Mouse (Mus musculus) heart, postnatal 0 days (tissue): Measurements from ENCODE around the gene Celf2. TPM values are rescaled to one million over a fixed set of nuclear protein-coding genes. Genes with fewer than 3 reads are reported as not detected.

ENCODE experiments used
- ATAC-seq: fragments of 200-750 bp; cut with Nextera tagmentation; 2 replicates; pipeline ENCODE4 v1.8.0; 2017; ENCODE audit warnings: low read depth, moderate number of reproducible peaks, moderate library complexity; ENCODE audit not compliant: insufficient read depth
- DNase-seq: peaks from one replicate; pipeline ENCODE4 v3.0.0-alpha.2; 2016; ENCODE audit warnings: low spot score
- H3K27ac ChIP-seq: fragments of 300-500 bp; sonication (generic); 2 replicates; pipeline ENCODE4 v1.5.1; 2014; ENCODE audit warnings: low read depth, mild to moderate bottlenecking
- H3K27me3 ChIP-seq: fragments of 300-500 bp; sonication (generic); 2 replicates; pipeline ENCODE4 v1.6.1; 2014; ENCODE audit warnings: low read length, mixed read lengths; ENCODE audit not compliant: control insufficient read depth, insufficient read depth
- H3K36me3 ChIP-seq: fragments of 300-500 bp; sonication (generic); replicated peaks from 2 replicates; pipeline ENCODE4 v1.6.1; 2014; ENCODE audit warnings: low read length, mixed read lengths; ENCODE audit not compliant: control insufficient read depth, insufficient read depth
- H3K4me1 ChIP-seq: fragments of 300-500 bp; sonication (generic); 2 replicates; pipeline ENCODE4 v1.6.1; 2014; ENCODE audit warnings: antibody characterized with exemption; ENCODE audit not compliant: control insufficient read depth, insufficient read depth
- H3K4me2 ChIP-seq: fragments of 300-500 bp; sonication (generic); 2 replicates; pipeline ENCODE4 v1.6.1; 2014; ENCODE audit warnings: low read depth, mild to moderate bottlenecking, low read length, moderate library complexity
- H3K4me3 ChIP-seq: fragments of 300-500 bp; sonication (generic); 2 replicates; pipeline ENCODE4 v1.5.1; 2014; ENCODE audit warnings: low read depth, low read length
- H3K9ac ChIP-seq: fragments of 300-500 bp; sonication (generic); replicated peaks from 2 replicates; pipeline ENCODE4 v1.6.1; 2014; ENCODE audit warnings: low read depth, low read length, mixed read lengths
- H3K9me3 ChIP-seq: fragments of 300-500 bp; sonication (generic); replicated peaks from 2 replicates; pipeline ENCODE4 v1.6.1; 2016; ENCODE audit warnings: low read length; ENCODE audit not compliant: control insufficient read depth
- CTCF ChIP-seq: IDR thresholded peaks from 2 replicates; pipeline ENCODE4 v1.5.1; 2016; ENCODE audit warnings: antibody characterized with exemption, control low read depth, low read depth
- EP300 ChIP-seq: IDR thresholded peaks from 2 replicates; pipeline ENCODE4 v1.6.1; 2016; ENCODE audit warnings: antibody characterized with exemption, low read depth
- WGBS: fragments of 180-500 bp; shearing (Covaris S2); extraction: QIAGEN DNeasy Blood & Tissue Kit; methylation state at CpG from one replicate; pipeline ENCODE4 v1.1.7; 2014; 5-methylcytosine and 5-hydroxymethylcytosine counted together
- polyA plus RNA-seq: library from polyadenylated mRNA; unstranded; fragments of >200 nt; fragmentation: Nextera tagmentation; extraction: Ambion mirVana; gene quantifications from 2 replicates; pipeline ENCODE4 v1.2.1, GENCODE M21; 2015
- total RNA-seq: library from RNA; depleted of rRNA; stranded (reverse); fragments of >200 nt; gene quantifications from 2 replicates; pipeline ENCODE4 v1.2.3, GENCODE M21; 2014; ENCODE audit warnings: low replicate concordance

The Celf2 gene
- total and polyA plus RNA-seq, 2 experiments from 2014 or later = 47.6 to 64.9 TPM

DNA sequence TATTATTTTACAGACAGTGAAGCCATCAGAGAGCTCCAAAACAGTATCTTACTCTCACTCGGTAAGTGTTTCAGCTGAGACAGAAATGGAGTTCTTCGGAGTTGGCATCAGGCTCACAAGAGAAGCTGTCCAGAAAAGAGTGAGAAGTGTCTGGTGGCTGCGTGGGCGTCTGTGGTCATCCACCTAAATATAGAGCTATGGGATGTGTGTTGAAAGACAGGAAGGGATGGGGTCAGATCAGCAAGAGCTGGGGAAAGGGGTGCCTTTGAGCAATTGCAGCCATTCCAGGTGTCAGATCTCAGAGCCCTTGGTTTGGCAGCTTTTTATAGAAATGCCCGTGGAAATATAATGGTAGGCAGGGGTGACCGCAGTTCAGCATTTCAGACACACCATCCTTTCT, 17.3 kb upstream of the Celf2 start:
- no peak overlapping the region for H3K9ac ChIP-seq
- no peaks in the 10 kb centered on the region for H3K9me3 ChIP-seq
- ATAC-seq = no peak
- DNase-seq = no peak
- WGBS = 13% methylated on average over 6 of the region's 6 CpGs
- H3K36me3 ChIP-seq = no peaks in the 10 kb centered on the region
- no peaks in the 10 kb centered on the region for H3K27me3 ChIP-seq
- H3K4me1 ChIP-seq = no peaks in the 10 kb centered on the region
- H3K27ac ChIP-seq = no peak overlapping the region
- H3K4me3 ChIP-seq = no peak overlapping the region
- H3K4me2 ChIP-seq = no peak overlapping the region
- no peak for TF ChIP-seq EP300
- no peak for TF ChIP-seq CTCF

DNA sequence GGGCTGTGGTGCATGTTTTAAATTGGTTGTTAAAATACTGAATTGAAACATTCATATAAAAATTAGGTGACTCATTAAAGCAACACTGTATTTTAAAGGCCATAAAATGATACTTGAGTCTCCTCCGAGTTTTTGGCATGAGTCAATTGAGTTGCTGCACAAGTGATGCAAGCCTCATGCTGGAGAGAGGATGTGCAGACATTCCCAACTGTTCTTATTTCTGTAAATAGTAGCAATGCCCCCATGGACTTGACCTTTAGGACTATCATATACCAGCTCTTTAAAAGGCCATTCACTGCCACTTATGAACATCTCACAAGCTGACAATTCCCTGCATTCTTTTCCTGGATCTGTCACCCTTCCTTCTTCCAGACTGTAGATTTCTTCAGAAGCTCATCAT, 10.1 kb upstream of the Celf2 start:
- Histone ChIP-seq H3K4me1 (no peaks in the 10 kb centered on the region), H3K4me3 (no peak overlapping the region), H3K4me2 (no peak overlapping the region), H3K9ac (no peak overlapping the region), H3K36me3 (no peaks in the 10 kb centered on the region), H3K27ac (no peak overlapping the region), H3K27me3 (no peaks in the 10 kb centered on the region), H3K9me3 (no peaks in the 10 kb centered on the region)
- ATAC-seq (no peak), DNase-seq (no peak)
- TF ChIP-seq CTCF = no peak
- TF ChIP-seq EP300 = no peak
- WGBS = 56% methylated on average over 1 of the region's 1 CpGs

DNA sequence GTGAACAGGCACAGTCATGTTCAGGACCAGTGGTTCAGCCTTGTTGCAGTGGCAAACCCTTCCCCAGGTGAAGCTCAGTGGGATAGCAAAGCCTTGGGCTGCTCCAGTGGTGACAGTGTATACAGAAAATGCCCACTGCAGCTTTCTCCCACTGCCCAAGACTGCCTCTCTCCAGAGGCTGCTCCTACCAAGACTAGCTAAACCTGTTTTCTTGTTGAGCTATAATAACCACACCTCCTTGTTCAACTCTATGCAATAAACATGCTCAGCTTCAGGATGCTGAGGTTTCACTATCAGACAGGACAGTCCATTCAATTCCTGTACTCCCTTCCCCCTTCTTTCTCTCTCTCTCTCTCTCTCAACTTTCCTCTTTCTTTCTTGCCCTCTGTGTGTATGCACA, 15.9 kb downstream of the Celf2 start:
- H3K27ac ChIP-seq = no peak overlapping the region
- no peaks in the 10 kb centered on the region for H3K9me3 ChIP-seq
- H3K9ac ChIP-seq = no peak overlapping the region
- ATAC-seq = no peak
- H3K4me2 ChIP-seq = no peak overlapping the region
- no peak for TF ChIP-seq CTCF
- DNase-seq = no peak
- H3K36me3 ChIP-seq = no peaks in the 10 kb centered on the region
- H3K4me3 ChIP-seq = no peak overlapping the region
- H3K4me1 ChIP-seq = no peaks in the 10 kb centered on the region
- no peaks in the 10 kb centered on the region for H3K27me3 ChIP-seq

- no peaks in the 10 kb centered on the region for H3K27me3 ChIP-seq
- H3K9me3 ChIP-seq = no peaks in the 10 kb centered on the region
- H3K27ac ChIP-seq = no peak overlapping the region
- 40% methylated on average over 2 of the region's 2 CpGs for WGBS
- H3K4me1 ChIP-seq = no peaks in the 10 kb centered on the region
- ATAC-seq = no peak
- no peak overlapping the region for H3K4me3 ChIP-seq
- H3K4me2 ChIP-seq = no peak overlapping the region
- no peak for TF ChIP-seq CTCF
- no peak for TF ChIP-seq EP300
- H3K9ac ChIP-seq = no peak overlapping the region
- no peaks in the 10 kb centered on the region for H3K36me3 ChIP-seq
- no peak for DNase-seq
These were observed 24.4 kb downstream of the Celf2 start for GRCm38 (mm10) chr2:7484974-7485373.

DNA sequence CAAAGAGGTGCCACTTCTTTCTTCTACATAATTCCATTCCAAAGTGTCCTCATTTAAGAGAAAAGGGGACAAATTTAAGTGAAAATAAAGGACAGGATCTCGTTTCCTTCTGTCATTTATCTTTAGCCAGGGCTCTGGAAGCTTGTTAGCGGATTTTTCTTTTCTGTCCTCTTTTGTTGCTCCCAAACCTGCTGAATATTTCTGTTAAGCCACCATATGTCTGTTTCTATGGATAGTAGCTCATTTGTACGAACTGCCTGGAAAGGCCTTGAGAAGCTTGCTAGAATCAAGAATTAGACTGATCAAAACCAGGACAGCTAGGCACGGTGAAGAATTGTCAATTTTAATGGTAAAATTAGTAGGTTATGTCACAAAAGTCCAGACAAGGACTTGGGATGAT, 27.3 kb downstream of the Celf2 start:
- no peaks in the 10 kb centered on the region for H3K9me3 ChIP-seq
- H3K27ac ChIP-seq = no peak overlapping the region
- TF ChIP-seq CTCF (no peak), EP300 (no peak)
- DNase-seq (no peak), ATAC-seq (no peak)
- 62% methylated on average over 4 of the region's 4 CpGs for WGBS
- no peaks in the 10 kb centered on the region for H3K4me1 ChIP-seq
- no peak overlapping the region for H3K4me3 ChIP-seq
- H3K36me3 ChIP-seq = no peaks in the 10 kb centered on the region
- no peak overlapping the region for H3K4me2 ChIP-seq
- no peaks in the 10 kb centered on the region for H3K27me3 ChIP-seq
- no peak overlapping the region for H3K9ac ChIP-seq

DNA sequence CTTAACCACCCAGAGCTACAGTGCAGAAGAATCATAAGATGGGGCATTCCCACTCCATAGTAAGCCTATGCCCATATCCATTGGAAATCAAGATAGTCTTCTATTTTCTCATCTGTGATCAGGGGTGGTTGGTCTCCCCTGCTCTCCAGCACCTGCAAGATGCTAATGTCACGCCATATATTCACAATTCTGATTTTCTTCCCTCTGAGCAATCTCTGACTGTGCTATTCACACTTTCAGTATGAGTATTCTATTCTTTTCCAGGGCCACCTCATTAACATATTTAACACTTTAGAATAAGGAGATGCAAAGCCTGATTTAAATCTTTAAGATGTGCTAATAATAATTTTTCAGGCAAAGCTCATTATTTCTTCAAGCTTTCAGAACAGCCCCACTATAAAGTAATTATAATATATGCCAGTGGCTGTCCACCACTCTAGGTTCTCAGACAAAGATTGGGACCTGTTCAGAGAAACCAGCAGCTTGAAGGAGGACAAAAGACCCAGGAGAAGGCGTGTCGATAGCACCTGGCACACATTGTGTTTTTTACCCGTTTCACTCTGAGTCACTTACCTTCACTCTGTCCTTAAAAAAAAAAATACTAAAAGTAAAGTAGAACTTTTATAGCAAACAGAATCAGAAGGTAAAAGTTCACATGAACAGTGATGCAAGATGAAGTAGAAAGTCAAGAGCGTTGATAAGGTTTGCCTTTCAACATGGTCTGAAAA, 48.9 kb downstream of the Celf2 start:
- H3K36me3 ChIP-seq = no peaks in the 10 kb centered on the region
- no peaks in the 10 kb centered on the region for H3K4me1 ChIP-seq
- H3K4me2 ChIP-seq = no peak overlapping the region
- 71% methylated on average over 5 of the region's 5 CpGs for WGBS
- no peak for DNase-seq
- no peak for ATAC-seq
- H3K27me3 ChIP-seq = no peaks in the 10 kb centered on the region
- H3K27ac ChIP-seq = no peak overlapping the region
- no peaks in the 10 kb centered on the region for H3K9me3 ChIP-seq
- H3K9ac ChIP-seq = no peak overlapping the region
- TF ChIP-seq CTCF (no peak), EP300 (no peak)
- H3K4me3 ChIP-seq = no peak overlapping the region
